Mouse (Mus musculus): Measurements from ENCODE around the gene Cep128. TPM values are rescaled to one million over a fixed set of nuclear protein-coding genes. Genes with fewer than 3 reads are reported as not detected.

Cep128 gene
- total and polyA plus RNA-seq, 3 experiments: 12.7 to 40.1 (median 23.3) TPM

DNA sequence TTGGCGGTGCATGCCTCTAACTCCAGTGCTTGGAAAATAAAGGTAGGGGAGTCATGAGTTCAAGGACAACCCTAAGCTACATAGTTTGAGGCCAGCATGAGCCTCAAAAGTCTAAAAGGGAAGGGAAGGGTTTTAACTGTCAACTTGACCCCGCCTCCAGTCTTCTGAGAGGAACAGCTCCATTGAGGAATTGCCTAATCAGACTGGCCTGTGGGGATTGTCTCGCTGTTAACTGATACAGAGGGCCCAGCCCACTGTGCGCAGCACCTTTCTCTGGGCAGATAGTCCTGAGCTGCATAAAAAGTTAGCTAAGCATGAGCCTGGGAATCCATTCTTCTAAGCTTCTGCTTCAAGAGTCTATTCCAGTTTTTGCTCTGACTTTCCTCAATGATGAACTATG, 56.7 kb downstream of the Cep128 start:
- Histone ChIP-seq H3K4me3 (ENCODE audit: control insufficient read depth in 1 of 2, insufficient read depth in 1 of 2, low read depth in 2 of 2, low read length in 2 of 2) (no peak overlapping the region), H3K9me3 (replicated peaks; ENCODE audit: insufficient read depth, low read length) (no peaks in the 10 kb centered on the region), H3K27ac (ENCODE audit: control insufficient read depth, low read depth, low read length) (peak overlapping the region; percentile 16; the same call in 1 of the 2 replicates), H3K27me3 (ENCODE audit: control insufficient read depth in 1 of 2, insufficient read depth in 2 of 2, low read length in 2 of 2) (no peaks in the 10 kb centered on the region), H3K4me1 (ENCODE audit: control insufficient read depth in 1 of 2, insufficient read depth in 2 of 2, low read length in 2 of 2) (peaks cover 5 to 7% of the 10 kb centered on the region in 2 experiments), H3K9ac (ENCODE audit: control insufficient read depth, low read depth, low read length, poor library complexity, severe bottlenecking) (no peak overlapping the region), H3K79me2 (ENCODE audit: control insufficient read depth, insufficient read depth, low read length, poor library complexity) (no peaks in the 10 kb centered on the region), H3K36me3 (ENCODE audit: control insufficient read depth in 1 of 2, insufficient read depth in 2 of 2, low read length in 2 of 2) (peaks cover 0 to 10% of the 10 kb centered on the region in 2 experiments; a peak in 3 of 4 replicates)
- peak in 1 of 2 experiments; percentile 45; a peak in 1 of 4 replicates for TF ChIP-seq EP300 (IDR thresholded peaks at IDR 0.05; ENCODE audit: low read depth in 1 of 2, low read length in 2 of 2)
- TF ChIP-seq GATA1 (IDR thresholded peaks at IDR 0.05; ENCODE audit: low read depth, low read length): 0 out of 2 replicates have a peak, but pooled peaks have one; percentile 36
- 0 out of 2 replicates have a peak, but pooled peaks have one; percentile 18 for TF ChIP-seq MXI1 (IDR thresholded peaks at IDR 0.05; ENCODE audit: low read depth, low read length)
- TF ChIP-seq RAD21 (IDR thresholded peaks at IDR 0.05; ENCODE audit: low read depth, low read length): no peak
- peak; percentile 49 for TF ChIP-seq SIN3A (IDR thresholded peaks at IDR 0.05; ENCODE audit: low read length)
- no peak for TF ChIP-seq MYC (IDR thresholded peaks at IDR 0.05; ENCODE audit: low read depth, low read length)
- no peak for TF ChIP-seq CHD2 (IDR thresholded peaks at IDR 0.05; ENCODE audit: low read length)
- no peak for TF ChIP-seq POLR2AphosphoS5 (IDR thresholded peaks at IDR 0.05; ENCODE audit: borderline replicate concordance, low read depth, low read length)
- TF ChIP-seq POLR2A (IDR thresholded peaks at IDR 0.05; ENCODE audit: control insufficient read depth in 1 of 2, insufficient read depth in 1 of 2, low read depth in 1 of 2, low read length in 2 of 2, poor library complexity in 1 of 2): no peak
- no peak for TF ChIP-seq ZNF384 (IDR thresholded peaks at IDR 0.05; ENCODE audit: low read depth, low read length)
- no peak for TF ChIP-seq ZC3H11A (IDR thresholded peaks at IDR 0.05; ENCODE audit: low read depth, low read length)
- TF ChIP-seq MYB (IDR thresholded peaks at IDR 0.05; ENCODE audit: low read depth, low read length): peak; percentile 44; the same call in 1 of the 2 replicates
- peak; percentile 42; the same call in 1 of the 2 replicates for TF ChIP-seq NRF1 (IDR thresholded peaks at IDR 0.05; ENCODE audit: insufficient read depth, low read depth, low read length, poor library complexity, severe bottlenecking)
- no peak for TF ChIP-seq TCF12 (IDR thresholded peaks at IDR 0.05; ENCODE audit: low read depth, low read length)
- no peak for TF ChIP-seq HCFC1 (IDR thresholded peaks at IDR 0.05; ENCODE audit: low read depth, low read length)
- TF ChIP-seq ETS1 (IDR thresholded peaks at IDR 0.05; ENCODE audit: low read depth, low read length): no peak
- no peak for TF ChIP-seq ZMIZ1 (IDR thresholded peaks at IDR 0.05; ENCODE audit: low read depth, low read length)
- TF ChIP-seq MAFK (IDR thresholded peaks at IDR 0.05; ENCODE audit: borderline replicate concordance, low read depth, low read length): no peak
- no peak for TF ChIP-seq MEF2A (IDR thresholded peaks at IDR 0.05; ENCODE audit: extremely low read depth, insufficient replicate concordance, low read depth, low read length, poor library complexity, severe bottlenecking)
- peak; percentile 80 for DNase-seq (ENCODE audit: low read depth, low spot score)

DNA sequence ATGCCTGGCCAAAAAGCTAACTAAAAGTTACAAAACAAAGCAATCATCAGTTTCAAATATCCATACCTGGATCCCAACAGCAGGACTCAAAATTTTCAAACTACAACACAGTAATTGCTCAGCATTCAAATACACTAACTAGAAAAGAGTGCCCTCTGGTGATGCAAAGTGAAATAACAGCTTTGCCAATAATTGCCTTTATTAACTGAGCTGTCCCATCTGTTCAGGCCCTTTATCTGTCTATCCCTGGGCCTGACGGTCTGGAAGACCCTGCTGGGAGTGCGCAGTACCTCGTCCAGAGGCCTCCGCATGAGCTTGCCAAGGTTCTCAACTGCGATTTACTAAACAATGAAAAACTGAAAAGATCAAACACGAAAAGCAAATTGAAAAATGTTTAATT, 58.1 kb downstream of the Cep128 start:
- DNase-seq (ENCODE audit: low read depth, low spot score): peak; percentile 65
- H3K4me3 ChIP-seq (ENCODE audit: control insufficient read depth in 1 of 2, insufficient read depth in 1 of 2, low read depth in 2 of 2, low read length in 2 of 2): no peak overlapping the region
- no peak overlapping the region for H3K27ac ChIP-seq (ENCODE audit: control insufficient read depth, low read depth, low read length)
- H3K9me3 ChIP-seq (replicated peaks; ENCODE audit: insufficient read depth, low read length): no peaks in the 10 kb centered on the region
- no peaks in the 10 kb centered on the region for H3K27me3 ChIP-seq (ENCODE audit: control insufficient read depth in 1 of 2, insufficient read depth in 2 of 2, low read length in 2 of 2)
- H3K4me1 ChIP-seq (ENCODE audit: control insufficient read depth in 1 of 2, insufficient read depth in 2 of 2, low read length in 2 of 2): peaks cover 5 to 7% of the 10 kb centered on the region in 2 experiments
- no peak overlapping the region for H3K9ac ChIP-seq (ENCODE audit: control insufficient read depth, low read depth, low read length, poor library complexity, severe bottlenecking)
- peaks cover 0 to 10% of the 10 kb centered on the region in 2 experiments; a peak in 3 of 4 replicates for H3K36me3 ChIP-seq (ENCODE audit: control insufficient read depth in 1 of 2, insufficient read depth in 2 of 2, low read length in 2 of 2)
- H3K79me2 ChIP-seq (ENCODE audit: control insufficient read depth, insufficient read depth, low read length, poor library complexity): no peaks in the 10 kb centered on the region
- TF ChIP-seq POLR2AphosphoS2 (IDR thresholded peaks at IDR 0.05; ENCODE audit: low read length) (no peak), HCFC1 (IDR thresholded peaks at IDR 0.05; ENCODE audit: low read depth, low read length) (no peak), BHLHE40 (IDR thresholded peaks at IDR 0.05; ENCODE audit: borderline replicate concordance, low read depth, low read length) (no peak), RAD21 (IDR thresholded peaks at IDR 0.05; ENCODE audit: low read depth, low read length) (peak; percentile 71), SMC3 (IDR thresholded peaks at IDR 0.05; ENCODE audit: low read depth, low read length) (peak; percentile 79), GABPA (IDR thresholded peaks at IDR 0.05; ENCODE audit: low read depth, low read length) (no peak), NRF1 (IDR thresholded peaks at IDR 0.05; ENCODE audit: insufficient read depth, low read depth, low read length, poor library complexity, severe bottlenecking) (no peak), TBP (IDR thresholded peaks at IDR 0.05; ENCODE audit: low read depth, low read length) (no peak), E2F4 (IDR thresholded peaks at IDR 0.05; ENCODE audit: borderline replicate concordance, low read depth, low read length) (no peak), KAT2A (conservative IDR thresholded peaks at IDR 0.05; ENCODE audit: low read depth, low read length) (no peak), CHD1 (IDR thresholded peaks at IDR 0.05; ENCODE audit: low read depth, low read length) (no peak), ZC3H11A (IDR thresholded peaks at IDR 0.05; ENCODE audit: low read depth, low read length) (peak; percentile 65), RCOR1 (IDR thresholded peaks at IDR 0.05; ENCODE audit: low read depth, low read length) (no peak), EP300 (IDR thresholded peaks at IDR 0.05; ENCODE audit: low read depth in 1 of 2, low read length in 2 of 2) (no peak), NELFE (IDR thresholded peaks at IDR 0.05; ENCODE audit: low read depth, low read length) (no peak), MAFK (IDR thresholded peaks at IDR 0.05; ENCODE audit: borderline replicate concordance, low read depth, low read length) (no peak), CTCF (IDR thresholded peaks at IDR 0.05 in 2 of 3, conservative IDR thresholded peaks at IDR 0.05 in 1 of 3; ENCODE audit: control insufficient read depth in 1 of 3, insufficient read depth in 1 of 3, low read depth in 2 of 3, low read length in 3 of 3, poor library complexity in 1 of 3, severe bottlenecking in 1 of 3) (peak in 2 of 3 experiments; percentile 69 to 74; a peak in 4 of 6 replicates)
